Mouse (Mus musculus): ENCODE measurements at regions not wholly inside any gene's neighbourhood (a gene's known extent, or its start where the extent isn't known, plus 50 kb on each side); places are given as distances from the start of the nearest gene placed in this dataset.

DNA sequence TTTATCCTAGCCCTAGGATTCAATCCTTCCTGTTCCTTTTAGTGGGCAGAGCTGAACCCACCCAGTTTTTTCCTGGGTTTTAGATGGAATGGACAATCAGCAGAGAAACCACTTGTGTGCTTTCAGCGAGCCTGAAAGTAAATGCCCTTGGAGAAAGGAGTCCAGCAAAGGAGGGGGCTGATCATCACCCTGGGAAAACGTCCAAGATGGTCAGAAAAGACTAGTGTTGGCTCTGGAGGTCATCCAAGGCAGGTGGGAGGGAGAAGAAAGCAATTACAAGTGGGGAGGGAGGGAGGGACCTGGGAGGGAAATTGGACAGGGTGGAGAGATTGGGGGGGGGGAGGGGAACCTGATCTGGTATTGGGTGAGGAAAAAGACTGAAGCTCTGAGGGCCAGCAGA is 55.6 kb upstream of the Zfp366 start:
- TF ChIP-seq CTCF (IDR thresholded peaks at IDR 0.05; ENCODE audit: borderline replicate concordance, insufficient read depth, low read length) = no peak
- TF ChIP-seq POLR2A (IDR thresholded peaks at IDR 0.05; ENCODE audit: low read depth, low read length) = no peak

Measured in embryonic fibroblast, embryonic 13.5 days (primary cell).